Comparison of ENCODE assay signal across 8 mouse cellular contexts in genomic region chr3:132949791-132950528, GRCm38 (mm10). TPM values are rescaled to one million over a fixed set of nuclear protein-coding genes. Genes with fewer than 3 reads are reported as not detected.
DNase-seq lines count a peak whose midpoint lies in the region; ATAC-seq and TF ChIP-seq lines count a peak whose summit lies in the region.

Npnt (minus strand) TSS chr3:132950291.

- H3K9ac ChIP-seq in heart, embryonic 16.5 days (ENCODE audit: low read length), result peak within 1 kb of the TSS; percentile 74

- H3K4me1 ChIP-seq in heart, embryonic 16.5 days (ENCODE audit: control insufficient read depth, insufficient read depth, low read length), result peaks cover 10% of the 10 kb centered on the region

- TF ChIP-seq CTCF in left cerebral cortex, adult 2 months (IDR thresholded peaks at IDR 0.05), result no peak; the same call in none of the 2 replicates

- ATAC-seq in heart, embryonic 16.5 days (replicated peaks; ENCODE audit: extremely low read depth, insufficient read depth, low FRiP score), result peak; percentile 78
- ATAC-seq in neutrophil, adult 5-6 weeks (ENCODE audit: extremely low read depth, insufficient number of reproducible peaks, low FRiP score, poor library complexity, severe bottlenecking), result 0 out of 2 replicates have a peak, but pooled peaks have one; percentile 16
- no peak for ATAC-seq in monocyte, adult 5-6 weeks (replicated peaks; ENCODE audit: insufficient number of reproducible peaks, low FRiP score, low TSS enrichment, poor library complexity, severe bottlenecking)

- no peaks in the 10 kb centered on the region for H3K27me3 ChIP-seq in heart, embryonic 16.5 days (ENCODE audit: control insufficient read depth, insufficient read depth, low read length)

- 0 out of 2 replicates have a peak within 1 kb of the TSS, but pooled peaks have one; percentile 15 for H3K27ac ChIP-seq in left cerebral cortex, adult 2 months
- 0 out of 2 replicates have a peak within 1 kb of the TSS, but pooled peaks have one; percentile 9 for H3K27ac ChIP-seq in heart, embryonic 16.5 days (ENCODE audit: low read length)

- under 1% methylated on average over 69 of the region's 82 CpGs for WGBS in heart, embryonic 16.5 days

- peak within 1 kb of the TSS; percentile 64 for H3K4me3 ChIP-seq in left cerebral cortex, adult 2 months
- peak within 1 kb of the TSS; percentile 77 for H3K4me3 ChIP-seq in heart, embryonic 16.5 days (ENCODE audit: low read length)

- intact Hi-C loops in left cerebral cortex, adult 2 months (cut with DNase I), result loop anchor here (2.0 kb wide), 1 partner anchor 45 kb away; no protein-coding TSS in a partner anchor

- no peaks in the 10 kb centered on the region for H3K9me3 ChIP-seq in heart, embryonic 16.5 days (replicated peaks; ENCODE audit: control insufficient read depth, low read length)

- H3K36me3 ChIP-seq in heart, embryonic 16.5 days (ENCODE audit: control insufficient read depth, insufficient read depth), result no peaks in the 10 kb centered on the region

- H3K4me2 ChIP-seq in heart, embryonic 16.5 days (ENCODE audit: low read depth, low read length), result peak within 1 kb of the TSS; percentile 100

- DNase-seq in left cerebral cortex, adult 2 months (ENCODE audit: extremely low spot score in 1 of 2, low spot score in 2 of 2), result peak in 1 of 2 experiments; percentile 38
- no peak for DNase-seq in left cerebral cortex, adult 11 months (ENCODE audit: low spot score)
- peak; percentile 61 for DNase-seq in embryo, embryonic 10.5 days (ENCODE audit: low spot score)
- DNase-seq in kidney, postnatal 25 days, result peak; percentile 49 to 74
- DNase-seq in lung, adult 18-20 months, result peak; percentile 36 to 40

RNA-seq across cellular contexts. Expression of gene Npnt, which starts in this region (rescaled TPM):
- 10 to 100 TPM; 14.5 to 18.4 TPM for total RNA-seq in left cerebral cortex, adult 2 months (2021)
- polyA plus RNA-seq in heart, embryonic 16.5 days (2015; fragmentation: Nextera tagmentation; extraction: Ambion mirVana), result 11.7 and 20.5 TPM in 2 replicates
- total RNA-seq in neutrophil, adult 5-6 weeks (2017), result 0.12 TPM in 1 of 2 replicates, not detected in the other
- total RNA-seq in monocyte, adult 5-6 weeks (2017), result 0.19 TPM in 1 of 3 replicates, not detected in the others

Comparison
In these comparisons a context has a peak if more than half of its experiments do, and no peak if none do; other contexts are left out.
1. RNA of gene Npnt (total RNA-seq): 14.5 to 18.4 TPM in left cerebral cortex, adult 2 months; 0.12 TPM in neutrophil, adult 5-6 weeks and 0.19 TPM in monocyte, adult 5-6 weeks; every median in the first group is over 10 times any median in the second.
2. Peak in ATAC-seq in neutrophil, adult 5-6 weeks; RNA of the gene not detected or under 1 TPM.